Mouse (Mus musculus): Measurements from ENCODE around the gene Bnip1.

DNA sequence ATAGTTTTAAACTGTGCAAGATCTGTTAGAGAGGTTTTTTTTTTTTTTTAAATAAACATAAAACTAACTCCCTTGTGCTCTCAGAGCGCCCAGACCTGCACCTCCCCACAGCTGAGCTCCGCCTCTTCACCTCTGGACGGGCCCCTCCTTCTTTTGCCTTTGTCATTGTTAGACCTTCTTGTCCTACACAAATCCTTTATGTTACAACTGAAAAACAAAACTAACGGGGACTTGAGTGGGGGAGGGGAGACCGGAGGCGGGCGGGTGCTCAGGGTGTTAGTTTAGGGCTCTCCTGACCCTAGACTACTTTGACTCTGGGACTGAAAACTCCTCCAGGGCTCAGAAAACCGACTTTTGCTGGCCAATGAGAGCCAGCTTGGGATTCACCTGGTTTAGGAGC is 55.1 kb downstream of the Bnip1 start:
- TF ChIP-seq CTCF (IDR thresholded peaks at IDR 0.05; ENCODE audit: control insufficient read depth, insufficient read depth, insufficient read length) (no peak), USF1 (IDR thresholded peaks at IDR 0.05; ENCODE audit: low read depth) (no peak)

All from C2C12 (cell line).